Mouse (Mus musculus): ENCODE data around the gene Lmbr1l.
"Not testable (repeated sequence)": the region's sequence is repeated elsewhere in the genome, so short reads cannot be mapped to it uniquely, and the experiment has no call there.

Lmbr1l gene

GRCm38 (mm10) chr15:98934217-98934839 lies 16.3 kb upstream of the Lmbr1l start, which contains the start of gene Tuba1b:
Gene Tuba1b, minus strand, starts transcription at chr15:98934565.
- DNase-seq (ENCODE audit: low read depth, low spot score), result peak; percentile 92

GRCm38 (mm10) chr15:98933833-98934216 lies 15.8 kb upstream of the Lmbr1l start:
- DNase-seq (ENCODE audit: low read depth, low spot score), result peak; percentile 97

GRCm38 (mm10) chr15:98933004-98933671 lies 15.1 kb upstream of the Lmbr1l start:
- DNase-seq (ENCODE audit: low read depth, low spot score), result not testable (repeated sequence)

GRCm38 (mm10) chr15:98930998-98931397 lies 13.0 kb upstream of the Lmbr1l start:
- DNase-seq (ENCODE audit: low read depth, low spot score), result no peak

- no peak for DNase-seq (ENCODE audit: low read depth, low spot score)
These were observed 12.1 kb upstream of the Lmbr1l start for GRCm38 (mm10) chr15:98930017-98930734.

- DNase-seq (ENCODE audit: low read depth, low spot score), result peak; percentile 55
These were observed 10.7 kb upstream of the Lmbr1l start for GRCm38 (mm10) chr15:98928598-98929240.

DNA sequence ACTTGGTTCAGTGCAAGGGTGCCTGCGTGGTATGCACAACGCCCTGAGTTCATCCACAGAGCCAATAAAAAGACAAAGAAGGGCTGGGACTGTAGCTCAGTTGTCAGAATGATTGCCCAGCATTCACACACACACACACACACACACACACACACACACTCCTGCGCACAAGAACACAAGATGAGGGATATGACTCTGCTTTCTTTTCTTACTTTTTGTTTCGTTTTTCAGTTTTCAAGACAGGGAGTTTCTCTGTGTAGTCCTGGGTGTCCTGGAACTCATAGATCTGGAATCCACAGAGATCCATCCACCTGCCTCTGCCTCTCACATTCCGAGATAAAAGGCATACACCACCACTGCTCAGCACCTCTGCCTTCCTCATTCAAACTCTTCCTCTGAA lies 9.5 kb upstream of the Lmbr1l start:
- DNase-seq (ENCODE audit: low read depth, low spot score), result peak; percentile 81

DNA sequence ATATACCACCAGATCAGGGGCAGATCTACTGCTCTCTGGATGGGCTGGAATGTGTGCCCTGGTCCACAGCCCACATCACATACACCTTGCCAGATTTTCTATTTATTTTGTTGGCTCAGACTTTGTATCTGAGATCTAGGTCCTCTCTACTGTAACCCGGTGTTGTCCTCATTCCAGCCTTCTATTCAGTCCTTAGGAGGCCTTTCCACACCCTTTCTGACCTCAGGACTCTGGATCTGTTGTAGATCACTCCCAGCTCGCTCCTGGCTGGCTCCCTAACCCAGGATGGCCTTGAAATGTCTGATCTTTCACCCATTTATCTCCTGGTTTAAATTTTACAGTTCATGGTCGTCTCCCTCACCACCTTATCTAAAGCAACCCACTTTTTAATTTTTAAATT lies 6.7 kb upstream of the Lmbr1l start:
- DNase-seq (ENCODE audit: low read depth, low spot score), result no peak

DNA sequence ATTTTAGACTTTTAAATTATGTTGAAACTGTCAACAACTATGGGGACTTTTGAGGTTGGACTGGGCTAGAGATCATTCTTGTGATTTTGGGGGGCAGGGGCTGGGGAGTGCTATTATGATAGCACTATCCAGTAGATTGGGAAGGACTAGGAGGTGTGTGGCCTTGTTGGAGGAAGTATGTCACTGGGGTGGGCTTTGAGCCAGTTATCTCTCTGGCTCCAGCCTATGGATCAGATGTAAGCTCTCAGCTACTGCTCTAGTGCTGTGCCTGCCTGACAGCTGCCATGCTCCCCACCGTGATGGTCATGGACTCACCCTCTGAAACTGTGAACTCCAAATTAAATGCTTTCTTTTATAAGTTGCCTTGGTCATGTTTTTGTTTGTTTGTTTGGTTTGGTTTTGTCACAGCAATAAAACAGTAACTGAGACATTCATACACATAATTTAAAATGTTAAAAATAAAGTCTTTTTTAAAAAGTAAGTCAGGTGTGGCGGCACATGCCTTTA lies 5.1 kb upstream of the Lmbr1l start:
- DNase-seq (ENCODE audit: low read depth, low spot score), result no peak

- DNase-seq (ENCODE audit: low read depth, low spot score), result no peak
These were observed 4.5 kb upstream of the Lmbr1l start for GRCm38 (mm10) chr15:98922581-98922980.

DNA sequence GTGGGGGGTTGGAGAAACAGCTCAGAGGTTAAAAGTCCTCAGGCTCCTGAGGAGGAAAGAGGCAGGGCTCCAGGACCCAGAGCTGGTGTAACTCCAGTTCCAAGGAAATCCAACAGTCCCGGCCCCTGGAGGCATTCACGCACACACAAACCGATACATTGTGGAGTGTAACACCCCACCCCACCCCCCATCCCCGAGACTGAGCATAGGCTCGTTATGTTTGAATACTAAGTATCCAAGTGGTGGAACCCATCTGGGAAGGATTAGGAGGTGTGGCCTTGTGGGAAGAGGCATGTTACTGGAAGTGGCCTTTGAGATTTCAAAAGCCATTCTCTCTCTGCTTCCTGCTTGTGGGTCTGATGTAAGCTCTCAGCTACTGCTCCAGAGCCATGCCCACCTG lies 3.5 kb upstream of the Lmbr1l start:
- DNase-seq (ENCODE audit: low read depth, low spot score), result no peak

GRCm38 (mm10) chr15:98918499-98918895 lies 466 bp upstream of the Lmbr1l start:
- not testable (repeated sequence) for DNase-seq (ENCODE audit: low read depth, low spot score)

GRCm38 (mm10) chr15:98917091-98917490 lies 940 bp downstream of the Lmbr1l start:
- peak; percentile 45 for DNase-seq (ENCODE audit: low read depth, low spot score)

DNA sequence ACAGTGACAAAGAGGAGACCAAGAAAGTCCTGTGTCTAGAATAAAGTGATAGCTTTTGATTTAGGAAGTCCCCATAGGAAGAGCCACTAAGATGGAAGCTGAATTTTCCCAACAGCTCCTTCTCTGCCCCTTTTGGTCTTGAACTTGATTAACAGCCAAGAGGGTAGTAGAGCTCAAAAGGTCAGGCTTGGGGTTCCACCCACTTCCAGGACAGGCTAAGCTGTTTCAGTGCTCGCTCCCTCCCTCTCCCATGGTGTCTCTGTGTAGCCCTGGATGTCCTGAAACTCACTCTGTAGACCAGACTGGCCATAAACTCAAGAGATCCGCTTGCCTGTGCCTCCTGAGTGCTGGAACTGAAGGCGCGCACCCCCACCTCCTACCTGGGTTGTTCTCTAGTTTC lies 2.0 kb downstream of the Lmbr1l start:
- DNase-seq (ENCODE audit: low read depth, low spot score), result no peak

DNA sequence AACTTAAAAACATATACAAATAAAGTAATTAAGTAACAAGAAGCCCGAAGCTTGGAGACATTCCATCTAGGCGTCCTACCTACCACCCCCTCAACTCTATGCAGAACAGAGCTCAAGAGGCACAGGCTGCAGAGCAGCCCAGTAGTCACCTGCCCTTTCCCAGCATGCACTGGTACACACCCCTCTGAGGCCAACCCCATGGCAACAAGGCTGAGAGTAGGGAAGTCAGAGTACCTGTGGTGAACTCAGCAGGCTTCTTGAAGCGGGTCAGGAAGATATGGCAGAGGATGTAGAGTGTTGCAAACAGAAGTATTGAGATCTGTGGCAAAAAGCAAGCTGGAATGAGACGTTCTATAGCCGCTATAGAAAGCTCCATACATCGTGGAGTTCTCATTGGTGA lies 3.1 kb downstream of the Lmbr1l start:
- peak; percentile 37 for DNase-seq (ENCODE audit: low read depth, low spot score)

GRCm38 (mm10) chr15:98904692-98905091 lies 13.3 kb downstream of the Lmbr1l start:
- peak; percentile 42 for DNase-seq (ENCODE audit: low read depth, low spot score)

DNA sequence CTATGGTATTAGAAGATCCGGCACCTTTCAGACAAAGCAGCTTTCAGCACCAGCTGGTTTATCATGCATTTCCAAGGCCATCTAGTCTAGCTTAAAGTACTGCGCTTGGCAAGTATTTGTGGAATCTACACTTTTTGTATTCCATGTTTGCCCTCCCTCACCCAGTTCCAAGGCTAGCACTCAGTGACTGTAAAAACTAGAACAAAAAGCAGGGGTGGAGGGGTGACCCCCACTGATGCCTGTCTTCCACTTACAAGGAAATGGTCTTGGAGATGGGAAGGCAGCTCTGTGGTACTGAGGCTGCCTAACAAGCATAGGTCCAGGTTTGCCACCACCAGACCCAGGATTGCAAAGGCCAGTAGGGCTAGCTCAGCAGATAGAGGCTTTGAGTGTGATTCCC lies 15.4 kb downstream of the Lmbr1l start:
- DNase-seq (ENCODE audit: low read depth, low spot score), result no peak

- DNase-seq (ENCODE audit: low read depth, low spot score), result no peak
These were observed 16.5 kb downstream of the Lmbr1l start for GRCm38 (mm10) chr15:98901530-98901929.

GRCm38 (mm10) chr15:98897928-98898800 lies 19.9 kb downstream of the Lmbr1l start, which contains the start of gene Dhh:
Gene Dhh, minus strand, starts transcription at chr15:98898540.
- DNase-seq (ENCODE audit: low read depth, low spot score), result no peak

DNA sequence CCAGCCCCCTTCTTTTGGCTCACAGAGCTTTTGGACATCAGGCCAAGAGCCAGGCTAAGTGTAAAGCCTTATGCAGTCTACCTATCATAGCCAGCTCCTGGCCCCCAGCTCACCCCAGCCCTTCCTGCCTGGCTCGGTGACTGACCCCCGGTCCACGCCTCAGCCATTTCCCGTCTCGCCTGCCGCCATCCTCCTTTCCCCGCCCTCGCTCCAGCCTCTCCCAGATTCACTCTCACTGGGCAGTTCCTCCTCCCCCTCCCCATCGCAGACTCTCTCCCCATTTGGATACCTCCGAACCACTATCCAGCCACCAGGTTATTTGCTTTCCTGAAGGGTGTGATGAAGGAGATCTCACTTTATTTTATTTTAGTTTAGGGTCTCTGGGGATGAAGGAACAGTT lies 20.5 kb downstream of the Lmbr1l start:
- DNase-seq (ENCODE audit: low read depth, low spot score), result no peak
